Mouse (Mus musculus): ENCODE measurements around the gene Grik4.

GRCm38 (mm10) chr9:42799694-42800093 is 144.6 kb downstream of the Grik4 start:
- TF ChIP-seq CTCF (IDR thresholded peaks at IDR 0.05; ENCODE audit: low read depth): no peak
- TF ChIP-seq EP300 (optimal IDR thresholded peaks at IDR 0.05): no peak

Data from stomach, postnatal 0 days (tissue).